Mouse (Mus musculus): ENCODE measurements around the gene Mgll. TPM values are rescaled to one million over a fixed set of nuclear protein-coding genes. Genes with fewer than 3 reads are reported as not detected.
A peak's percentile ranks its signal among the peaks of the same experiment; 100 is the strongest.

The Mgll gene
- polyA plus RNA-seq, 1 experiment from 2014 or later: 55.0 TPM

GRCm38 (mm10) chr6:88714200-88714674 lies 10.0 kb upstream of the Mgll start:
- H3K27ac ChIP-seq (ENCODE audit: low read length): no peak overlapping the region
- H3K4me2 ChIP-seq (ENCODE audit: low read length): no peak overlapping the region
- no peaks in the 10 kb centered on the region for H3K9me3 ChIP-seq (replicated peaks; ENCODE audit: control insufficient read depth, low read length, poor library complexity, severe bottlenecking)
- no peak overlapping the region for H3K4me3 ChIP-seq (ENCODE audit: low read depth, low read length)
- WGBS: 91% methylated on average over 4 of the region's 4 CpGs
- H3K36me3 ChIP-seq (ENCODE audit: control insufficient read depth, insufficient read depth, low read length): no peaks in the 10 kb centered on the region
- H3K4me1 ChIP-seq (ENCODE audit: control insufficient read depth, insufficient read depth, low read length): peaks cover 2% of the 10 kb centered on the region; the same call in 1 of the 2 replicates
- no peak for ATAC-seq
- H3K27me3 ChIP-seq (ENCODE audit: control insufficient read depth, insufficient read depth, low read depth, low read length): no peaks in the 10 kb centered on the region
- no peak overlapping the region for H3K9ac ChIP-seq (ENCODE audit: low read depth, low read length)

GRCm38 (mm10) chr6:88715378-88715781 lies 8.8 kb upstream of the Mgll start:
- ATAC-seq: no peak
- H3K4me3 ChIP-seq (ENCODE audit: low read depth, low read length): no peak overlapping the region
- H3K36me3 ChIP-seq (ENCODE audit: control insufficient read depth, insufficient read depth, low read length): no peaks in the 10 kb centered on the region
- H3K27ac ChIP-seq (ENCODE audit: low read length): no peak overlapping the region
- H3K9ac ChIP-seq (ENCODE audit: low read depth, low read length): no peak overlapping the region
- H3K27me3 ChIP-seq (ENCODE audit: control insufficient read depth, insufficient read depth, low read depth, low read length): no peaks in the 10 kb centered on the region
- H3K4me1 ChIP-seq (ENCODE audit: control insufficient read depth, insufficient read depth, low read length): peaks cover 2% of the 10 kb centered on the region; the same call in 1 of the 2 replicates
- WGBS: 38% methylated on average over 9 of the region's 9 CpGs
- no peaks in the 10 kb centered on the region for H3K9me3 ChIP-seq (replicated peaks; ENCODE audit: control insufficient read depth, low read length, poor library complexity, severe bottlenecking)
- H3K4me2 ChIP-seq (ENCODE audit: low read length): no peak overlapping the region

- H3K36me3 ChIP-seq (ENCODE audit: control insufficient read depth, insufficient read depth, low read length): no peaks in the 10 kb centered on the region
- no peak overlapping the region for H3K27ac ChIP-seq (ENCODE audit: low read length)
- no peak overlapping the region for H3K4me3 ChIP-seq (ENCODE audit: low read depth, low read length)
- H3K9ac ChIP-seq (ENCODE audit: low read depth, low read length): no peak overlapping the region
- peaks cover 2% of the 10 kb centered on the region; the same call in 1 of the 2 replicates for H3K4me1 ChIP-seq (ENCODE audit: control insufficient read depth, insufficient read depth, low read length)
- no peak overlapping the region for H3K4me2 ChIP-seq (ENCODE audit: low read length)
- H3K27me3 ChIP-seq (ENCODE audit: control insufficient read depth, insufficient read depth, low read depth, low read length): no peaks in the 10 kb centered on the region
- WGBS: 60% methylated on average over 5 of the region's 5 CpGs
- ATAC-seq: no peak
- no peaks in the 10 kb centered on the region for H3K9me3 ChIP-seq (replicated peaks; ENCODE audit: control insufficient read depth, low read length, poor library complexity, severe bottlenecking)
Measured at GRCm38 (mm10) chr6:88715966-88716365, 8.2 kb upstream of the Mgll start.

- ATAC-seq: no peak
Measured at GRCm38 (mm10) chr6:88717143-88718032, 6.8 kb upstream of the Mgll start.

GRCm38 (mm10) chr6:88718033-88718725 lies 6.0 kb upstream of the Mgll start:
- 90% methylated on average over 7 of the region's 7 CpGs for WGBS

More at GRCm38 (mm10) chr6:88717143-88718032, 6.8 kb upstream of the Mgll start:
- H3K9ac ChIP-seq (ENCODE audit: low read depth, low read length): no peak overlapping the region
- no peak overlapping the region for H3K4me2 ChIP-seq (ENCODE audit: low read length)
- H3K27ac ChIP-seq (ENCODE audit: low read length): no peak overlapping the region
- H3K4me3 ChIP-seq (ENCODE audit: low read depth, low read length): no peak overlapping the region
- WGBS: 79% methylated on average over 6 of the region's 6 CpGs
- no peaks in the 10 kb centered on the region for H3K36me3 ChIP-seq (ENCODE audit: control insufficient read depth, insufficient read depth, low read length)
- H3K4me1 ChIP-seq (ENCODE audit: control insufficient read depth, insufficient read depth, low read length): peaks cover 2% of the 10 kb centered on the region; the same call in 1 of the 2 replicates
- no peaks in the 10 kb centered on the region for H3K9me3 ChIP-seq (replicated peaks; ENCODE audit: control insufficient read depth, low read length, poor library complexity, severe bottlenecking)
- H3K27me3 ChIP-seq (ENCODE audit: control insufficient read depth, insufficient read depth, low read depth, low read length): no peaks in the 10 kb centered on the region; the same call in 1 of the 2 replicates

GRCm38 (mm10) chr6:88721059-88721458 lies 3.2 kb upstream of the Mgll start:
- Histone ChIP-seq H3K4me1 (ENCODE audit: control insufficient read depth, insufficient read depth, low read length) (no peaks in the 10 kb centered on the region; the same call in 1 of the 2 replicates), H3K27me3 (ENCODE audit: control insufficient read depth, insufficient read depth, low read depth, low read length) (peaks cover 4% of the 10 kb centered on the region), H3K36me3 (ENCODE audit: control insufficient read depth, insufficient read depth, low read length) (no peaks in the 10 kb centered on the region), H3K27ac (ENCODE audit: low read length) (no peak overlapping the region), H3K9me3 (replicated peaks; ENCODE audit: control insufficient read depth, low read length, poor library complexity, severe bottlenecking) (no peaks in the 10 kb centered on the region), H3K4me3 (ENCODE audit: low read depth, low read length) (no peak overlapping the region), H3K9ac (ENCODE audit: low read depth, low read length) (no peak overlapping the region), H3K4me2 (ENCODE audit: low read length) (no peak overlapping the region)
- no peak for ATAC-seq
- WGBS: 71% methylated on average over 3 of the region's 3 CpGs

More at GRCm38 (mm10) chr6:88718033-88718725, 6.0 kb upstream of the Mgll start:
- ATAC-seq: no peak
- Histone ChIP-seq H3K9ac (ENCODE audit: low read depth, low read length) (no peak overlapping the region), H3K9me3 (replicated peaks; ENCODE audit: control insufficient read depth, low read length, poor library complexity, severe bottlenecking) (no peaks in the 10 kb centered on the region), H3K27me3 (ENCODE audit: control insufficient read depth, insufficient read depth, low read depth, low read length) (no peaks in the 10 kb centered on the region; the same call in 1 of the 2 replicates), H3K4me1 (ENCODE audit: control insufficient read depth, insufficient read depth, low read length) (peaks cover 2% of the 10 kb centered on the region; the same call in 1 of the 2 replicates), H3K4me2 (ENCODE audit: low read length) (no peak overlapping the region), H3K36me3 (ENCODE audit: control insufficient read depth, insufficient read depth, low read length) (no peaks in the 10 kb centered on the region), H3K4me3 (ENCODE audit: low read depth, low read length) (no peak overlapping the region), H3K27ac (ENCODE audit: low read length) (no peak overlapping the region)

GRCm38 (mm10) chr6:88722906-88723305 lies 1.3 kb upstream of the Mgll start:
- 88% methylated on average over 2 of the region's 2 CpGs for WGBS
- H3K27me3 ChIP-seq (ENCODE audit: control insufficient read depth, insufficient read depth, low read depth, low read length): peaks cover 6% of the 10 kb centered on the region
- no peak for ATAC-seq
- no peak overlapping the region for H3K4me2 ChIP-seq (ENCODE audit: low read length)
- H3K9me3 ChIP-seq (replicated peaks; ENCODE audit: control insufficient read depth, low read length, poor library complexity, severe bottlenecking): no peaks in the 10 kb centered on the region
- H3K9ac ChIP-seq (ENCODE audit: low read depth, low read length): no peak overlapping the region
- no peak overlapping the region for H3K4me3 ChIP-seq (ENCODE audit: low read depth, low read length)
- no peaks in the 10 kb centered on the region for H3K36me3 ChIP-seq (ENCODE audit: control insufficient read depth, insufficient read depth, low read length)
- H3K4me1 ChIP-seq (ENCODE audit: control insufficient read depth, insufficient read depth, low read length): no peaks in the 10 kb centered on the region; the same call in 1 of the 2 replicates
- no peak overlapping the region for H3K27ac ChIP-seq (ENCODE audit: low read length)

- peak overlapping the region; percentile 74 for H3K4me3 ChIP-seq (ENCODE audit: low read depth, low read length)
- peak overlapping the region; percentile 77 for H3K27ac ChIP-seq (ENCODE audit: low read length)
- 29% methylated on average over 14 of the region's 14 CpGs for WGBS
- no peaks in the 10 kb centered on the region; the same call in 1 of the 2 replicates for H3K4me1 ChIP-seq (ENCODE audit: control insufficient read depth, insufficient read depth, low read length)
- H3K27me3 ChIP-seq (ENCODE audit: control insufficient read depth, insufficient read depth, low read depth, low read length): peaks cover 9% of the 10 kb centered on the region
- peak overlapping the region; percentile 96 for H3K4me2 ChIP-seq (ENCODE audit: low read length)
- H3K9me3 ChIP-seq (replicated peaks; ENCODE audit: control insufficient read depth, low read length, poor library complexity, severe bottlenecking): no peaks in the 10 kb centered on the region
- ATAC-seq: peak; percentile 81
- H3K36me3 ChIP-seq (ENCODE audit: control insufficient read depth, insufficient read depth, low read length): no peaks in the 10 kb centered on the region
- H3K9ac ChIP-seq (ENCODE audit: low read depth, low read length): peak overlapping the region; percentile 79
Measured at GRCm38 (mm10) chr6:88723806-88724312, 353 bp upstream of the Mgll start.

All from midbrain, embryonic 16.5 days (tissue).